Mouse (Mus musculus): Measurements from ENCODE around the gene Igdcc3.
"Not testable (repeated sequence)": the region's sequence is repeated elsewhere in the genome, so short reads cannot be mapped to it uniquely, and the experiment has no call there.

The Igdcc3 gene

DNA sequence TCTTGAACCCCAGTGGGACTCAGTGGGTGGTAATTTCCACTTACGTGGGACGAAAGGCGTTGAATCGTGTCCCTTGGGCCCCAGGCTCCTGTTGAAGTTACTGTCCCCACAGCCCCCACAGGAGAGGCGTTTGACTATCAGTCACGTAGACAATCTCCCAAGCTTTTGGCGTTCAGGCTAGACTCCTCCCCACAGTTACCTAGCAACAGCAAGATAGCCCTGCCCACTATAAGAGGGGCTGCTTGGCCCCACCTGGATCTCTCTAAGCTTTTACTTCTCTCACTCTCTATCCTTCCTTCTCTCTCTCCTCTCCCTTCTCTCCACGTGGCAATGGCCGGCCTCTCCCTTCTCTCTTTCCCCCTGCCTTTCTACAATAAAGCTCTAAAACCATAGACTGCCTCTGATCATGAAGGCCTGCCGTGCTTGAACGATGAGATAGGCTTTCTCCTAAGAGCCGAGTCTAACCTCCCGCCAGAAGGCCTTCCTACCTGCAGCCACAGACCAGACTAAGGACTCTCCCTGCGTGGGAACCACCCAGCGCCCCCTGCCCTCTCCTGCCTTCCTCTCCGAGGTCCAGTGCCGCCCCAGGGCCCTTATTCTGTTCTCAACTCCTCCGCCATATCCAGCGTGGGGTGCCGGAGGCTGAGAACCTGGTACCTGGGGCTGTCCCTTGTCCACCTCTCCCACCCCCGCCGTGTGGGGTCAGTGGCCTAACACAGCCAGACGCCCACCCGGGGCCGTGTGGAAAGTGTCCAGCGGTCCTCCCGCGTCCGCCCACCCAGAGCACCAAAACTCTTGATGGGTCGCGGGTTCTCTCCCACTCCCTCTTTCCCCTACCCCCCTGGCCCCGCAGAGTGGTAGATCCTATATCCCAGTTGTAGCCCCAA, 67.5 kb downstream of the Igdcc3 start:
- DNase-seq: peak; percentile 44 to 58

DNA sequence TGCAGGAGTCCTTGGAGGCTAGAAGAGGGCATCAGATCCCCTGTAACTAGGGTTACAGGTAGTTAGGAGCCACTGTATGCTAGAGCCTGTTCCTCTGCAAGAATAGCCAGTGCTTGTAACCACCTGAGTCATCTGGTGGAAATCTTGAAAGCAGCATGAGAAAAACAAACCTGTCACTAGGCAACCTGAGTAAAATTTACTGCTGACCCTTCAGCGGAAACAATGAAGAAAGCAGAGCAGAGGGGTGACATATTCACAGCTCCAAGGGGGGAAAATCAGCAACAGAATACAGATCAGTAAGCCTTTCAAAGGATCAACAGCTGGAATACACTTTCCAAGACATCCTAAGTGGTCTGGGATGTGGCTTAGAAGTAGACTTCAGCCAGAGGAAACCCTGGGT, 70.6 kb downstream of the Igdcc3 start:
- DNase-seq: no peak

DNA sequence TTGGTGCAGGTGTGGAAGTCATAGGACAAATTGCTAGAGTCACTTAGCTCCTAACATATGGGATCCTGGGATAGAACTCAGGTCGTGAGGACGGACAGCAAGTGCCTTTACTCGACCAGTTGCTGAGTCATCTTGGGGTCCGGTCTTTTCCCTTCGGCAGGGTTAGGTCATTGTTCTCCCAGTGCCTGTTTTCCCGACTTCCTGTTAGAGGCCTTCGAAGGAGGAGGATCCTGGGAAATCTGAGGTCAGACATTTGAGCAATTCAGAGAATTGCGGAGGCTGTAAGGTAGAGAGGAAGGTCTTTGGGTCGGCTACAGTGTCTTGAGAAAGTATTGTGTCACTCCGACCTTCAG, 73.4 kb downstream of the Igdcc3 start:
- DNase-seq: no peak

DNA sequence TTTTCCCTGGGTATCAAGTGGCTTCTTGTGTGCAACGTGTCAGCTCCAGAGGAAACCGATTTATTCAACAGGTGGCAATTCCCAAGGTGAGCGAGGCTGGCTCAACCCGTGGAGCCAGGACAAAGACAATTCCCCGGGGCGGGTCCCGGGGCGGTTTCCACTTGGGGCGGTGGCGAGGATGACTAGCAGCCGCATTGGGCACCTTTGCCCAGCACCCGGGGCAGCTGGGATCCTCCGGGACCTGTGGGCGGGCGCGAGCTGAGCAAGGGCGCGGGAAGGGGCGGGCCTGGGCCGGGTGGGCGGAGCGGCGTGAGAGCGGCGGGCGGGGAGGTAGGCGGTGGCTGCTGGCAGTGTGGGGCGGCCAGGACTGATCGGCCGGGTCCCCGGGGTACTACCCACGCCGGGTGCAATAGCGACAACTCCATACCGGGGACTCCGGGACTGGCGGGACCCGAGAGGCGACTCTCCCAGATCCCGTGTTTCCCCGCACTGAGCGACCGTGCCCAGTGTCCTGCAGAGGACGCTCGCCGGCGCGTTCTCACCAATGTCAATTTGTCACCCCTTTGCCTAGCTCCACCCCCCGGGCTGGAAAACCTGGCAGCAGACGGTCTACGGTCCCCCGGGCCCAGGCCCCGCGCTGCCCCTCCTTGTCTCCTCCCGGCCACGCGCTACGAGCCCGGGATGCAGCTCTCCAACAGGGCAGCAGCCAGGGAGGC, 73.9 kb downstream of the Igdcc3 start:
- DNase-seq: peak; percentile 82 to 84

DNA sequence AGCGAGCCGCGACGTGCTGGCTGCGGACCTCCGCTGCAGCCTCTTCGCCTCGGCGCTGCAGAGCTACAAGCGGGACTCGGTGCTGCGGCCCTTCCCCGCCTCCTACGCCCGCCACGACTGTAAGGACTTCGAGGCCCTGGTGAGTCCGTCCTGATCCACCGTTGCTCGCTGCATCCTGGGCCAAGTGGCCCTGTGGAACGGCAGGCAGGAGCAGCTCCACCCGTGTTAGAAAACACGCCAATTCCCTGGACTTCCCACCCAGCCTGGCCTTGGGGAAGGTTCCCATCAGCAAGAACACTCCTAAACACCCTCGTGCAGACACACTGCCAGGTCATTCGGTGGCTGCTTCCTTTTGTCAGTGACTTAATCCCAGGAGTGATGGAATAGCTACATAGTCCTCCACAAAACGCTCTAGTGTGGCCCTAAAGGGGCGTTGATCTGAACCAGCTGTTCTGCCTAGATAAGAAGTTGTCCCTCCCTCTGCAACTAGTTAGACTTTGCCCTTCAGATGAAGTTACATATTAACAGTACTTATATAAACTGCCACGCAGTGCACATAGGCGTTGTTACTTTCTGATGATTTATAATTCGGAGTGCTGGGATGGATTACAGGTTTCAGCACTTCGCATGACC, 74.6 kb downstream of the Igdcc3 start:
- DNase-seq: no peak

DNA sequence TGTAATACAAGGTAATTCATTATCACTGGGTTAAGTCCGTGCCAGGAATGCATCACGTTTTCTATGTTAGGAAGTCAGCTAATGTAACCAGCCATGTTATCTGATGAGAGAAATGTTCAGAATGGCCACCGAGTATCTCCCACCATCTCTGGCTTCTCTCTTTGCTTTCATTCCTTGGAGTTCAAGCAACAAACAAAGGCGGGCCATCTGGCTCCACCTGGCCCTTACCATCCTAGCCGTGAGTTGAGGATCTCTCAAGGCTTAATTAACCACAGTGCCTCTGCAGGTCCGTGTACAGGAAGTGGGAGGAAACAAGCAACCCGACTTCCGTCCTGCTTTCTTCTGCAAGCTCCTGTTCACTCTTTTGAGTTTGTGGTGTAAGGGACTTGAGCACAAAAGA, 76.0 kb downstream of the Igdcc3 start:
- DNase-seq: peak in 1 of 2 experiments; percentile 25

DNA sequence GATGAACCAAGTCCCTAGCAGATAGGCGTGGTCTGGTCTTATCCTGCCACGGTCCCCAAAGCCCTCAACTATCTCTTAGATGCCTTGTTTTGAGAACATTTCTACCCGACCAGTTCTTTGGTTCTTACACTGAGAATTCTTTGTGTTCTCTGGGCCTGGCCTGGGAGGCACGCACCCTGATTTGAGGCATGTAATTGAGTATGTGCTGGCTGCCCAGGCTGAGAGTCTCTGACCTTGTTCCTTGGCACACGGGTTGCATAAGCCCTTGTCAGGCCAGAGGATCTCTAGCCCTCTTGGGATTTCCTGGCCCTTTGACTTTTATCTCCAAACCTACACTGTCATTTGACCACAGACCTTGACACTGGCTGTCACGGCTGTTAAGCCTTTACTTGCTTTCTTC, 76.7 kb downstream of the Igdcc3 start:
- no peak for DNase-seq

DNA sequence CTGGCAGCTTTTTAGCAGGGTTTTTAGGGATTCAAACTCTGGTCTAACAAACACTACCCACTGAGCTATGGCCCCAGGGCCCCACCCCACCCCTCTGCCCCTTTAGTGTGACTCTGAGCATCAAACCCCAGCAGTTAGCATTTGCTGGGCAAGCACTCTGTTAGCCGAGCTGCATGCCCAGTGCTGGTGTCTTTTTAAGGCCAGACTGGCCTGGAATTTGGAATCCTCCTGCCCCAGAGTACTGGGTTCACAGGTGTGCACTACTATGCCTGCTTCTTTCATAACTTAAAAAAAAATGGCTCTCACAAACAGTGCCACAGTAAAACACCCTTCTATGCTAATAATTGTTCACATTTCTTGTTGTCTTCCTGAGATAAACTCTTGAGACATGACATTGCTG, 77.9 kb downstream of the Igdcc3 start:
- no peak for DNase-seq

DNA sequence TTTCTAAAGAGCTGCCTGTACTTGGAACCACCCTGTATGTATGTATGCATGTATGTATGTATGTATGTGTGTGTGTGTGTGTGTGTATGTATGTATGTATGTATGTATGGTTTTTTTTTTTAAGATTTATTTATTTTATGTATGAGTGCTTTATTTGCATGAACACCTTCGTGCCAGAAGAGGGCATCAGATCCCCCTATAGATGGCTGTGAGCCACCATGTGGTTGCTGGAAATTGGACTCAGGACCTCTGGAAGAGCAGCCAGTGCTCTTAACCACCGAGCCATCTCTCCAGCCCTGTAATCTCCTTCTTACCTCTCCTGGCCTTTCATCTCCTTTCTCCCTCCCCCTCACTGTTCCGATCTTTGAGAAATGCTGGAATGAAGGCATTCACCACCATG, 79.4 kb downstream of the Igdcc3 start:
- DNase-seq: not testable (repeated sequence)

DNA sequence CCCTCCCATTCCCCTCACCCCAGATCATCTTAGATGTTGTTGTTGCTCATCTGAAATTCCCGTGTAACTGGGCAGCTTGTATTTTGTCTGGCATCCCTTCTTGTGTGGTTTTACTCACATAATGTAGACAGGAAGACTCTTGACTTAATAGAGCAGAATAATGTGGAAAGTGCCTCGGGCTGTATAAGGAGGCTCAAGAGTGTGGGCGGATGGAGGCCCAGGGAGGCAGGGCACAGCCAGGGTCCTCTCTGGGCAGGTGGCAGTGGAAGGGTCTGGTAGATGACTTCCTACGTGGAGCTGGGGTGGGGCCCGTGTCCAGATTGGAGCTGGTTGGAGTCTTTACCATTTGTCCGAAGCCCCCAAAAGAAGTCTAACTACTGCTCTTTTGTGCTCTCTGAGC, 82.9 kb downstream of the Igdcc3 start:
- no peak for DNase-seq

DNA sequence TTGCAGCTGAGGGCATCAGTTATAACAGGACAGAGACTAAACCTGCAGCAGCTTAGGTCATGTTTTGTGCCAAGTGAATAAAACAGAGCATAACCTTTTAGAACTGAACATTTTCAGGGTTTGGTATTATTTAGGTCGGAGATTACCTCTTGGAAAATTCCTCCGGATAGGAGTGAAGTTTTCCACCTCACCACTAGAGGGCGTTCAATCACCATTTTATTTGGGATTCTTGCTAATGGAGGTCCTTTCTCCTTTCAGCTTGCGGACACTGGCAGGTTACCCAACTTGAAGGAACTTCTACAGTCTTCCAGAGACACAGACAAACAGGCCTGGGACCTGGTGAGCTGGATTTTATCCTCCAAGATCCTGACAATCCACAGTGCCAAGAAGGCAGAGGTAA, 84.8 kb downstream of the Igdcc3 start:
- peak; percentile 18 to 23 for DNase-seq

DNA sequence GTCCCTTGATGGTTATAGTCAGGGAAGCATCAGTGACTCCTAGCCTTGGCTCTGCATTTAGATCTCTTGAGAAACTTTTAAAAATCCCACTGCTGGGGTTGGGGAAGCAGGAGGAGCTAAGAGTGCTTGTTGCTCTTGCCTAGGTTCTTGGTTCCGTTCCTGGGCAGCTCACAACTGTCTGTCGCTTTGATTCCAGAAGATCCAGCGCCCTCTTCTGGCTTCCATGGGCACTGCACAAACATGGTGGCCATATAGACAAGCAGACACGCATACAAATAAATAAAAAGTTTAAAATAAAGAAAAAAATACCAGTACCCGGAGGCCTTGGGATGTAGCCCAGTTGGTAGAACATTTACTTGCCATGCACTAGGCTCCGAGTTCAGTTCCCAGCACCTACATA, 89.3 kb downstream of the Igdcc3 start:
- DNase-seq: no peak

DNA sequence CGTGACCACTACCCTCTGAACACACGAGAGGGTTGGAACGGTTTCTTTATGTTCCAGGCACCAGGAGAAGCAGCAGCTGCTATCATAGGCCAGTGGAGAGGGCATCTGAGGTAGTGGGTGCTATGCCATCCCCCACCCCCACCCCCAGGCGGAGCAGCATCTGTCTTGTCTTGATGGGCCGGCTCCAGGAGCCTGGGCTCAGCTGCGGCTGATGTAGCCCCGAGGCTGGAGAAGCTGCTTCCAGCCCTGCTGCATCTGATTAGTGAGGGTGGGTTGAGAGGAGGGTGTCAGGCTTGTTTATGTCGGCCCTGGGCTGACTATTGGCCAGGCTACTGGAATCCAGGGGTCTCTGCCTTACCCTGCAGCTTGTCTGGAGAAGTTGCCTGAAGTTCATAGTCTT, 90.3 kb downstream of the Igdcc3 start:
- no peak for DNase-seq

DNA sequence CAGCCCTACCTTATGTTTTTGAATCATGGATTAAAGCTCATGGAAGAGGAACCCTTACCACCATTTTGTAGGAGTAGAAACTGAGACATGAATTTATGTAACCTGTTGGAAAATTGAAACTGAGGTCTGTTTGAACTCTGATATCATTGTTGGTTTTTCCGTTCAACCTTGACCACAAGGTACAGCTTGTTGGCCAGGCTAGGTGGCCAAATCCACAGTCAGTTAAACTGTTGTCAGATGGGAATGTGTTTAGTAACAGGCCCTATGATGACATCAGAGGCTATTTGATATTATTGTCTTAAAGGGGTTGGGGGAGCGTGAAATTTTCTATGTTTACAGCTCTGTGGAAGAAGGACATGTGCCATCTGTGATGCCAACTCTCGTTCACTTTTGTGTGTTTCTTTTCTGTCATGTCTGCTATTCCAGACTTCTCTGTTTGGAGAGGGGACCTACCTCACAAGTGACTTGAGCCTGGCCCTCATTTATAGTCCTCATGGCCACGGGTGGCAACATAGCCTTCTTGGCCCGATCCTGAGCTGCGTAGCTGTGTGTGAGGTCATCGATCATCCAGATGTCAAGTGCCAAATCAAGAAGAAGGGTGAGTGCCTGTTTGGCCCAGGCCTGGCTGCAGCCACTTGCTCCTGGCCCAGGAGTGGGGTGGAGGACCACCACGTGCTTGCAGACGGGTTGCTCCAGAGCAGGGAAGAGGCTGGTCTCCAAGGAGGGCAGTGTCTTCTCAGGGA, 92.4 kb downstream of the Igdcc3 start:
- no peak for DNase-seq

DNA sequence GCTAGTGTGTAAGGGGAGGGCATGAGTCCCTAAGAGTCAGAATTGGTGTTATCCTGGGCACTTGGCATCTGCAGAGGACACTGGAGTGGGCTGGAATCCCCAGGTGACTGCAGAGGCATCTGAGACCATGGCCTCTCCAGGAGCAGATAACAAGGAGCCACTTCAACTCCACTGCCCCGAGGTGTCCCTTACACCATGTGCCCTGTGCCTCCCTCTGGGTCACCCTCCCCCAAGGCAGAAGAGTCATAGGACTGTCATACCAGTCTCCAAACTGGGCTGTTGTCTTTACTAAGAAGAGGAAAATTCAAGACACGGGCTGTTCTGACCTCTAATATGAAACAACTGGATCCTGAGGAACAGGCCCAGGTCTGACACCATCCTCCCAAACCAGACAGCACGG, 93.7 kb downstream of the Igdcc3 start:
- no peak for DNase-seq

Measured in B cell, adult 2 months (primary cell).